ENCODE assay signal across 8 mouse cellular contexts in the genomic region with DNA sequence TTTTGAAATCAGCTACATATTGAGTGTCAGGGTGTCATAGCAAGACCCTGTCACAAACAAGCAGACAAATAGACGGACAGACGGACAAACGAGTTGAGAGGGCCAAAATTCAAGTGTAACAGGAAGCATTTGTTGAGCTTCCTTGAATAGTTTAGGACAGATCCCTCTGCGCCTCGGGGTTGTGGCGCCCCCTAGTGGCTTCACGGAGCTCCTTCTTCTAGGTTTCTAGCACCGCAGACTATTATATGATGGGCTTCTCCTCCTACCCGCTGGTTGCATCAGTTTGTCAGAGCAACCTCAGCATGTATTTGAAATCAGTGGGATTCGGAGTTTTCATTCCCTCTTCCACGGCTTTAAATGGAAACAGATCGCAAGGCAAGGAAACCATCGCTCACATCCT. TPM values are rescaled to one million over a fixed set of nuclear protein-coding genes. Genes with fewer than 3 reads are reported as not detected.
DNase-seq lines count a peak whose midpoint lies in the region; ATAC-seq and TF ChIP-seq lines count a peak whose summit lies in the region.

No protein-coding gene starts in this region.

- intact Hi-C loops in left cerebral cortex, postnatal 25 days (cut with DNase I): loop anchor here (1.0 to 5.0 kb wide), 4 partner anchors 48 to 334 kb away; partner anchors contain the start of gene Spred1

- H3K9ac ChIP-seq in intestine, postnatal 0 days (ENCODE audit: low read depth, low read length): no peak overlapping the region
- no peak overlapping the region for H3K9ac ChIP-seq in midbrain, embryonic 13.5 days (replicated peaks)

- H3K4me3 ChIP-seq in intestine, postnatal 0 days (ENCODE audit: low read depth, low read length): no peak overlapping the region
- no peak overlapping the region for H3K4me3 ChIP-seq in midbrain, embryonic 13.5 days (replicated peaks)

- H3K9me3 ChIP-seq in intestine, postnatal 0 days (ENCODE audit: control insufficient read depth): no peaks in the 10 kb centered on the region
- H3K9me3 ChIP-seq in midbrain, embryonic 13.5 days: no peaks in the 10 kb centered on the region

- H3K36me3 ChIP-seq in intestine, postnatal 0 days (ENCODE audit: control insufficient read depth, insufficient read depth): no peaks in the 10 kb centered on the region
- no peaks in the 10 kb centered on the region for H3K36me3 ChIP-seq in midbrain, embryonic 13.5 days

- peak; percentile 87 for DNase-seq in adipocyte (ENCODE audit: low spot score)
- DNase-seq in cerebellum, postnatal 4 days (ENCODE audit: low spot score in 2 of 2): peak; percentile 83 to 89
- DNase-seq in gastrocnemius, adult 8-10 months (ENCODE audit: low spot score in 2 of 2): peak; percentile 41 to 53
- peak; percentile 81 to 92 for DNase-seq in left cerebral cortex, postnatal 25 days (ENCODE audit: low spot score in 2 of 2)
- peak; percentile 68 for DNase-seq in skeletal muscle tissue, adult 2 months (ENCODE audit: low read depth, low spot score)
- DNase-seq in yolk sac, embryonic 10.5 days (ENCODE audit: low spot score): peak; percentile 64

- peak; percentile 96 for TF ChIP-seq CTCF in intestine, postnatal 0 days (IDR thresholded peaks at IDR 0.05; ENCODE audit: low read depth)

- WGBS in intestine, postnatal 0 days: 6% methylated on average over 13 of the region's 13 CpGs
- WGBS in midbrain, embryonic 13.5 days: 7% methylated on average over 13 of the region's 13 CpGs

- ATAC-seq in intestine, postnatal 0 days: 0 out of 2 replicates have a peak, but pooled peaks have one; percentile 45
- ATAC-seq in midbrain, embryonic 13.5 days: peak; percentile 86

- no peak overlapping the region for H3K4me2 ChIP-seq in intestine, postnatal 0 days (replicated peaks; ENCODE audit: low read depth)
- no peak overlapping the region; the same call in 1 of the 2 replicates for H3K4me2 ChIP-seq in midbrain, embryonic 13.5 days (replicated peaks)

- H3K4me1 ChIP-seq in intestine, postnatal 0 days (replicated peaks; ENCODE audit: control insufficient read depth, insufficient read depth, low read length): no peaks in the 10 kb centered on the region
- peaks cover 13% of the 10 kb centered on the region for H3K4me1 ChIP-seq in midbrain, embryonic 13.5 days (replicated peaks)

- H3K27me3 ChIP-seq in intestine, postnatal 0 days (replicated peaks; ENCODE audit: control insufficient read depth, insufficient read depth, low read length): no peaks in the 10 kb centered on the region; the same call in 1 of the 2 replicates
- H3K27me3 ChIP-seq in midbrain, embryonic 13.5 days: peaks cover 11% of the 10 kb centered on the region

- no peak overlapping the region for H3K27ac ChIP-seq in intestine, postnatal 0 days (ENCODE audit: low read depth, low read length)
- no peak overlapping the region for H3K27ac ChIP-seq in midbrain, embryonic 13.5 days

RNA-seq across cellular contexts. Expression of gene Fam98b, which starts 18.3 kb away (rescaled TPM):
- 10 to 100 TPM; 19.3 to 22.4 (median 19.7) TPM for total RNA-seq in gastrocnemius, adult 8-10 months (2022)
- polyA plus RNA-seq in intestine, postnatal 0 days (2015; fragmentation: Nextera tagmentation; extraction: Ambion mirVana): 8.5 and 9.0 TPM in 2 replicates
- total RNA-seq in left cerebral cortex, postnatal 25 days (2021): 10 to 100 TPM; 50.9 to 53.9 TPM
- polyA plus RNA-seq in midbrain, embryonic 13.5 days (2015; fragmentation: Nextera tagmentation; extraction: Ambion mirVana): 21.3 and 21.6 TPM in 2 replicates
